ENCODE assay signal across 9 mouse cellular contexts in the genomic region with DNA sequence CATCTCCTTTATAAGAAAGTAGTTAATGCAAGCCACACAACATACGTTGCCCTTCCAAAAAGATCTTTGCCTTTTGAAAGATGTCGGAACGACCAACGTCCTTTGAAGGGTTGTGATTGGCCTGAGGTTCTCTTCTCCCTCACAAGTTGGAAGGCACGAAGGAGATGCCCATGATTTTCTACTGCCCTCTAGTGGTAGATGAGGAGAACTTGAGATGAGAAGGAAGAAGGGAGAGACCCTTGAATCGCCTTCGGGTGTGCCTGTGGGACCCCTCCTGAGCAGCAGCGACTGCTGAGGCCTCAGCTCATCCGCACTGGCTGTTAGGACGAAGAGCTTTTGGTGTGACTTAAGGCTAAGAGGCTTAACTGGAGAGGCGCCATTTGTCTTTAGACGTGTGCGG. TPM values are rescaled to one million over a fixed set of nuclear protein-coding genes. Genes with fewer than 3 reads are reported as not detected.
DNase-seq lines count a peak whose midpoint lies in the region; ATAC-seq and TF ChIP-seq lines count a peak whose summit lies in the region.
"Had no signal": no experiment of that assay in that cellular context is flagged by ENCODE, and none has a peak within 500 bp of the region (broad histone marks: within the 10 kb centered on the region; RNA-seq: fewer than 3 reads in every experiment).

No protein-coding gene starts in this region.

- peak; percentile 67 for TF ChIP-seq CTCF in E14TG2a.4 (conservative IDR thresholded peaks at IDR 0.05; ENCODE audit: low read length)

- 4% methylated on average over 13 of the region's 13 CpGs for WGBS in heart, embryonic 14.5 days
- 11% methylated on average over 13 of the region's 13 CpGs for WGBS in limb, embryonic 11.5 days
- 6% methylated on average over 13 of the region's 13 CpGs for WGBS in midbrain, embryonic 15.5 days

- H3K4me1 ChIP-seq in E14TG2a.4 (replicated peaks; ENCODE audit: low read depth, low read length) = peaks cover 29% of the 10 kb centered on the region
- peaks cover 6 to 11% of the 10 kb centered on the region in 2 experiments; a peak in 2 of 4 replicates for H3K4me1 ChIP-seq in heart, embryonic 14.5 days (ENCODE audit: control insufficient read depth in 2 of 2, insufficient read depth in 2 of 2, low read length in 2 of 2)
- H3K4me1 ChIP-seq in limb, embryonic 11.5 days (ENCODE audit: control insufficient read depth, insufficient read depth, low read length) = 0 out of 2 replicates have a peak, but pooled peaks cover 1% of the 10 kb centered on the region
- H3K4me1 ChIP-seq in midbrain, embryonic 15.5 days = 0 out of 2 replicates have a peak, but pooled peaks cover 4% of the 10 kb centered on the region

- ATAC-seq in heart, embryonic 14.5 days (ENCODE audit: insufficient number of reproducible peaks, insufficient read depth, low FRiP score, low read depth) = no peak
- ATAC-seq in limb, embryonic 11.5 days (ENCODE audit: insufficient number of reproducible peaks, low FRiP score, low TSS enrichment, low read depth) = no peak; the same call in 1 of the 2 replicates
- ATAC-seq in midbrain, embryonic 15.5 days (replicated peaks) = no peak
- ATAC-seq in activated CD4-positive, CD25-positive, alpha-beta regulatory T cell, adult 4 months = no peak

- peak overlapping the region; percentile 62 for H3K4me2 ChIP-seq in heart, embryonic 14.5 days (ENCODE audit: low read length)
- H3K4me2 ChIP-seq in limb, embryonic 11.5 days (ENCODE audit: low read depth, severe bottlenecking) = no peak overlapping the region
- H3K4me2 ChIP-seq in midbrain, embryonic 15.5 days = peak overlapping the region; percentile 17; the same call in 1 of the 2 replicates

- H3K27me3 ChIP-seq in E14TG2a.4 (ENCODE audit: insufficient read depth, low read length) = no peaks in the 10 kb centered on the region
- 0 out of 2 replicates have a peak, but pooled peaks cover 4% of the 10 kb centered on the region for H3K27me3 ChIP-seq in heart, embryonic 14.5 days (ENCODE audit: control insufficient read depth, insufficient read depth, low read length)
- no peaks in the 10 kb centered on the region for H3K27me3 ChIP-seq in limb, embryonic 11.5 days (ENCODE audit: control insufficient read depth, insufficient read depth, low read length)
- no peaks in the 10 kb centered on the region for H3K27me3 ChIP-seq in midbrain, embryonic 15.5 days (replicated peaks)

- DNase-seq in gastrocnemius, adult 18-20 months (ENCODE audit: low spot score) = peak; percentile 49
- no peak for DNase-seq in gastrocnemius, adult 8-10 months (ENCODE audit: low spot score in 2 of 2)
- peak; percentile 87 for DNase-seq in embryo, embryonic 10.5 days (ENCODE audit: low spot score)
- DNase-seq in limb, embryonic 11.5 days (ENCODE audit: low spot score) = peak; percentile 44

- peak overlapping the region; percentile 52; the same call in 1 of the 2 replicates for H3K9ac ChIP-seq in heart, embryonic 14.5 days (ENCODE audit: low read length)
- H3K9ac ChIP-seq in limb, embryonic 11.5 days (ENCODE audit: low read length) = no peak overlapping the region
- H3K9ac ChIP-seq in midbrain, embryonic 15.5 days = no peak overlapping the region

- no peaks in the 10 kb centered on the region for H3K36me3 ChIP-seq in E14TG2a.4 (ENCODE audit: insufficient read depth, low read length)
- H3K36me3 ChIP-seq in heart, embryonic 14.5 days (ENCODE audit: control insufficient read depth, insufficient read depth, low read length) = no peaks in the 10 kb centered on the region
- no peaks in the 10 kb centered on the region for H3K36me3 ChIP-seq in limb, embryonic 11.5 days (ENCODE audit: control insufficient read depth, insufficient read depth, low read length)
- H3K36me3 ChIP-seq in midbrain, embryonic 15.5 days (replicated peaks) = no peaks in the 10 kb centered on the region

- peaks cover 13% of the 10 kb centered on the region for H3K9me3 ChIP-seq in E14TG2a.4 (ENCODE audit: low read length)
- no peaks in the 10 kb centered on the region for H3K9me3 ChIP-seq in heart, embryonic 14.5 days (ENCODE audit: control insufficient read depth, low read length)
- H3K9me3 ChIP-seq in limb, embryonic 11.5 days (ENCODE audit: control insufficient read depth, low read length) = no peaks in the 10 kb centered on the region
- no peaks in the 10 kb centered on the region for H3K9me3 ChIP-seq in midbrain, embryonic 15.5 days

- H3K4me3 ChIP-seq in E14TG2a.4 (replicated peaks; ENCODE audit: low read length) = no peak overlapping the region
- peak overlapping the region; percentile 22 to 29; a peak in 2 of 4 replicates for H3K4me3 ChIP-seq in heart, embryonic 14.5 days (ENCODE audit: control insufficient read depth in 1 of 2, insufficient read depth in 1 of 2, low read depth in 1 of 2, low read length in 2 of 2)
- H3K4me3 ChIP-seq in limb, embryonic 11.5 days (ENCODE audit: low read depth, low read length) = no peak overlapping the region
- H3K4me3 ChIP-seq in midbrain, embryonic 15.5 days = no peak overlapping the region
- H3K4me3 ChIP-seq: erythroblast, embryonic 14.5 days had no signal

- H3K27ac ChIP-seq in heart, embryonic 14.5 days (replicated peaks in 1 of 2; ENCODE audit: control insufficient read depth in 1 of 2, insufficient read depth in 1 of 2, low read depth in 2 of 2, low read length in 2 of 2) = no peak overlapping the region
- no peak overlapping the region for H3K27ac ChIP-seq in limb, embryonic 11.5 days (replicated peaks; ENCODE audit: low read depth, low read length)
- no peak overlapping the region for H3K27ac ChIP-seq in midbrain, embryonic 15.5 days

RNA-seq across cellular contexts. Expression of gene Neurl1a, which starts 10.4 kb away (rescaled TPM):
- 100 to 1,000 TPM; 131 to 137 TPM for total RNA-seq in gastrocnemius, adult 18-20 months (2021)
- total RNA-seq in gastrocnemius, adult 8-10 months (2022) = 100 to 1,000 TPM; 127 to 155 (median 146) TPM
- polyA plus RNA-seq in heart, embryonic 14.5 days (2014; fragmentation: Nextera tagmentation; extraction: Ambion mirVana) = 1.3 and 1.4 TPM in 2 replicates
- polyA plus RNA-seq in limb, embryonic 11.5 days (2014; fragmentation: Nextera tagmentation; extraction: Ambion mirVana) = 5.0 and 6.1 TPM in 2 replicates
- 14.8 and 15.0 TPM in 2 replicates for polyA plus RNA-seq in midbrain, embryonic 15.5 days (2015; fragmentation: Nextera tagmentation; extraction: Ambion mirVana)
- polyA plus RNA-seq in activated CD4-positive, CD25-positive, alpha-beta regulatory T cell, adult 4 months (2017; shearing (Covaris generic)) = under 1 TPM in 1 of 2 experiments, not detected in 1; 0.32 TPM

RNA-seq across cellular contexts. Expression of gene Calhm3, which starts 10.7 kb away (rescaled TPM):
- total RNA-seq in gastrocnemius, adult 18-20 months (2021) = not detected
- not detected for total RNA-seq in gastrocnemius, adult 8-10 months (2022)
- polyA plus RNA-seq in heart, embryonic 14.5 days (2014; fragmentation: Nextera tagmentation; extraction: Ambion mirVana) = not detected in 2 replicates
- not detected in 2 replicates for polyA plus RNA-seq in limb, embryonic 11.5 days (2014; fragmentation: Nextera tagmentation; extraction: Ambion mirVana)
- not detected in 2 replicates for polyA plus RNA-seq in midbrain, embryonic 15.5 days (2015; fragmentation: Nextera tagmentation; extraction: Ambion mirVana)
- not detected for polyA plus RNA-seq in activated CD4-positive, CD25-positive, alpha-beta regulatory T cell, adult 4 months (2017; shearing (Covaris generic))
- polyA plus RNA-seq: erythroblast, embryonic 14.5 days had no signal

RNA-seq across cellular contexts. Expression of gene Calhm1, which starts 24.2 kb away (rescaled TPM):
- not detected for total RNA-seq in gastrocnemius, adult 18-20 months (2021)
- total RNA-seq in gastrocnemius, adult 8-10 months (2022) = not detected
- not detected in 2 replicates for polyA plus RNA-seq in heart, embryonic 14.5 days (2014; fragmentation: Nextera tagmentation; extraction: Ambion mirVana)
- not detected in 2 replicates for polyA plus RNA-seq in limb, embryonic 11.5 days (2014; fragmentation: Nextera tagmentation; extraction: Ambion mirVana)
- polyA plus RNA-seq in midbrain, embryonic 15.5 days (2015; fragmentation: Nextera tagmentation; extraction: Ambion mirVana) = not detected in 2 replicates
- polyA plus RNA-seq in activated CD4-positive, CD25-positive, alpha-beta regulatory T cell, adult 4 months (2017; shearing (Covaris generic)) = not detected
- polyA plus RNA-seq: erythroblast, embryonic 14.5 days had no signal

RNA-seq across cellular contexts. Expression of gene Calhm2, which starts 30.1 kb away (rescaled TPM):
- total RNA-seq in gastrocnemius, adult 18-20 months (2021) = 1 to 10 TPM; 1.0 to 1.2 TPM
- 1 to 10 TPM in 3 of 4 experiments, under 1 TPM in 1; 0.70 to 1.3 (median 1.1) TPM for total RNA-seq in gastrocnemius, adult 8-10 months (2022)
- 1.7 and 2.4 TPM in 2 replicates for polyA plus RNA-seq in heart, embryonic 14.5 days (2014; fragmentation: Nextera tagmentation; extraction: Ambion mirVana)
- polyA plus RNA-seq in limb, embryonic 11.5 days (2014; fragmentation: Nextera tagmentation; extraction: Ambion mirVana) = 1.1 and 1.6 TPM in 2 replicates
- polyA plus RNA-seq in midbrain, embryonic 15.5 days (2015; fragmentation: Nextera tagmentation; extraction: Ambion mirVana) = 1.1 and 1.5 TPM in 2 replicates
- polyA plus RNA-seq in activated CD4-positive, CD25-positive, alpha-beta regulatory T cell, adult 4 months (2017; shearing (Covaris generic)) = 10 to 100 TPM in 1 of 2 experiments, 1 to 10 TPM in 1; 7.6 to 14.4 TPM
- polyA plus RNA-seq: erythroblast, embryonic 14.5 days had no signal

Comparison
In these comparisons a context has a peak if more than half of its experiments do, and no peak if none do; other contexts are left out.
1. DNase-seq: peak in gastrocnemius, adult 18-20 months (single experiment), embryo, embryonic 10.5 days (single experiment) and limb, embryonic 11.5 days (single experiment); none in gastrocnemius, adult 8-10 months (0 of 2).
2. H3K4me3 ChIP-seq: peak in heart, embryonic 14.5 days (2 of 2); none in E14TG2a.4 (single experiment), limb, embryonic 11.5 days (single experiment) and midbrain, embryonic 15.5 days (single experiment).